Mouse (Mus musculus) E14TG2a.4 (cell line): ENCODE measurements around the gene Spata31d1a.

Experiments used
- H3K27me3 ChIP-seq: 2 replicates; pipeline ENCODE4 v1.6.1; 2014; ENCODE audit warnings: low read length, control low read depth; ENCODE audit not compliant: insufficient read depth
- H3K36me3 ChIP-seq: 2 replicates; pipeline ENCODE4 v1.6.1; 2014; ENCODE audit warnings: low read length, control low read depth; ENCODE audit not compliant: insufficient read depth
- H3K4me1 ChIP-seq: replicated peaks from 2 replicates; pipeline ENCODE4 v1.6.1; 2014; ENCODE audit warnings: low read depth, low read length, control low read depth
- H3K4me3 ChIP-seq: replicated peaks from 2 replicates; pipeline ENCODE4 v1.5.1; 2014; ENCODE audit warnings: mild to moderate bottlenecking, low read length
- H3K9me3 ChIP-seq: 2 replicates; pipeline ENCODE4 v1.6.1; 2014; ENCODE audit warnings: low read length, control low read depth
- CTCF ChIP-seq: conservative IDR thresholded peaks from 2 replicates; pipeline ENCODE4 v1.5.1; 2014; ENCODE audit warnings: low read length
- NANOG ChIP-seq: IDR thresholded peaks from 2 replicates; pipeline ENCODE4 v1.6.1; 2014; ENCODE audit warnings: borderline replicate concordance, low read length, mixed read lengths
- POU5F1 ChIP-seq: IDR thresholded peaks from 2 replicates; pipeline ENCODE4 v1.6.1; 2014; ENCODE audit warnings: low read length, borderline replicate concordance

Gene Spata31d1a

GRCm38 (mm10) chr13:59675151-59676011 is 34.7 kb downstream of the Spata31d1a start, which contains the start of gene Golm1:
Gene Golm1 (minus strand): TSS chr13:59675811.
- TF ChIP-seq NANOG, result no peak
- TF ChIP-seq POU5F1, result no peak
- TF ChIP-seq CTCF, result no peak
- Histone ChIP-seq H3K36me3 (peaks cover 7% of the 10 kb centered on the region), H3K27me3 (0 out of 2 replicates have a peak, but pooled peaks cover 3% of the 10 kb centered on the region), H3K4me1 (peaks cover 73% of the 10 kb centered on the region), H3K4me3 (peak within 1 kb of the TSS; percentile 88), H3K9me3 (no peaks in the 10 kb centered on the region)

GRCm38 (mm10) chr13:59674761-59675150 is 35.4 kb downstream of the Spata31d1a start:
- Histone ChIP-seq H3K36me3 (peaks cover 7% of the 10 kb centered on the region), H3K9me3 (no peaks in the 10 kb centered on the region), H3K4me3 (peak overlapping the region; percentile 88), H3K27me3 (0 out of 2 replicates have a peak, but pooled peaks cover 3% of the 10 kb centered on the region), H3K4me1 (peaks cover 73% of the 10 kb centered on the region)
- no peak for TF ChIP-seq CTCF
- no peak for TF ChIP-seq NANOG
- TF ChIP-seq POU5F1, result no peak

GRCm38 (mm10) chr13:59674215-59674614 is 35.9 kb downstream of the Spata31d1a start:
- H3K4me1 ChIP-seq, result peaks cover 73% of the 10 kb centered on the region
- TF ChIP-seq NANOG (no peak), POU5F1 (no peak), CTCF (no peak)
- peak overlapping the region; percentile 88 for H3K4me3 ChIP-seq
- H3K27me3 ChIP-seq, result 0 out of 2 replicates have a peak, but pooled peaks cover 3% of the 10 kb centered on the region
- no peaks in the 10 kb centered on the region for H3K9me3 ChIP-seq
- H3K36me3 ChIP-seq, result peaks cover 7% of the 10 kb centered on the region

GRCm38 (mm10) chr13:59673597-59673996 is 36.5 kb downstream of the Spata31d1a start:
- H3K4me1 ChIP-seq, result peaks cover 73% of the 10 kb centered on the region
- no peak for TF ChIP-seq POU5F1
- TF ChIP-seq CTCF, result no peak
- TF ChIP-seq NANOG, result no peak
- 0 out of 2 replicates have a peak, but pooled peaks cover 3% of the 10 kb centered on the region for H3K27me3 ChIP-seq

GRCm38 (mm10) chr13:59672248-59672647 is 37.9 kb downstream of the Spata31d1a start:
- H3K4me1 ChIP-seq, result peaks cover 80% of the 10 kb centered on the region
- peaks cover 12% of the 10 kb centered on the region for H3K36me3 ChIP-seq
- H3K4me3 ChIP-seq, result no peak overlapping the region
- H3K27me3 ChIP-seq, result 0 out of 2 replicates have a peak, but pooled peaks cover 3% of the 10 kb centered on the region
- H3K9me3 ChIP-seq, result no peaks in the 10 kb centered on the region
- TF ChIP-seq CTCF (no peak), POU5F1 (no peak), NANOG (no peak)

More at GRCm38 (mm10) chr13:59673597-59673996, 36.5 kb downstream of the Spata31d1a start:
- Histone ChIP-seq H3K4me3 (peak overlapping the region; percentile 88; the same call in 1 of the 2 replicates), H3K36me3 (peaks cover 7% of the 10 kb centered on the region), H3K9me3 (no peaks in the 10 kb centered on the region)

- Histone ChIP-seq H3K27me3 (0 out of 2 replicates have a peak, but pooled peaks cover 3% of the 10 kb centered on the region), H3K9me3 (no peaks in the 10 kb centered on the region), H3K4me1 (peaks cover 82% of the 10 kb centered on the region), H3K4me3 (no peak overlapping the region), H3K36me3 (peaks cover 19% of the 10 kb centered on the region)
- TF ChIP-seq NANOG (no peak), CTCF (no peak; the same call in 1 of the 2 replicates), POU5F1 (no peak)
These were observed 38.6 kb downstream of the Spata31d1a start for GRCm38 (mm10) chr13:59671521-59671920.

GRCm38 (mm10) chr13:59669946-59670345 is 40.2 kb downstream of the Spata31d1a start:
- Histone ChIP-seq H3K27me3 (0 out of 2 replicates have a peak, but pooled peaks cover 3% of the 10 kb centered on the region), H3K9me3 (no peaks in the 10 kb centered on the region), H3K4me3 (no peak overlapping the region), H3K4me1 (peaks cover 92% of the 10 kb centered on the region), H3K36me3 (peaks cover 33% of the 10 kb centered on the region)
- TF ChIP-seq NANOG, result no peak
- TF ChIP-seq CTCF, result no peak
- TF ChIP-seq POU5F1, result no peak

- H3K4me3 ChIP-seq, result peak overlapping the region; percentile 41
- H3K27me3 ChIP-seq, result no peaks in the 10 kb centered on the region
- H3K36me3 ChIP-seq, result peaks cover 45% of the 10 kb centered on the region
- no peaks in the 10 kb centered on the region for H3K9me3 ChIP-seq
- H3K4me1 ChIP-seq, result peaks cover 92% of the 10 kb centered on the region
- TF ChIP-seq NANOG (no peak), CTCF (no peak), POU5F1 (no peak)
These were observed 41.5 kb downstream of the Spata31d1a start for GRCm38 (mm10) chr13:59668501-59669093.

- TF ChIP-seq CTCF, result no peak
- TF ChIP-seq NANOG, result no peak
- no peak for TF ChIP-seq POU5F1
- Histone ChIP-seq H3K9me3 (no peaks in the 10 kb centered on the region), H3K36me3 (peaks cover 48% of the 10 kb centered on the region), H3K27me3 (no peaks in the 10 kb centered on the region), H3K4me1 (peaks cover 95% of the 10 kb centered on the region), H3K4me3 (no peak overlapping the region)
These were observed 42.4 kb downstream of the Spata31d1a start for GRCm38 (mm10) chr13:59667763-59668162.
